Mouse (Mus musculus): ENCODE data around the gene Fto. TPM values are rescaled to one million over a fixed set of nuclear protein-coding genes. Genes with fewer than 3 reads are reported as not detected.

The Fto gene
- total and polyA plus RNA-seq, 2 experiments from 2014 or later: 41.1 to 50.6 TPM

DNA sequence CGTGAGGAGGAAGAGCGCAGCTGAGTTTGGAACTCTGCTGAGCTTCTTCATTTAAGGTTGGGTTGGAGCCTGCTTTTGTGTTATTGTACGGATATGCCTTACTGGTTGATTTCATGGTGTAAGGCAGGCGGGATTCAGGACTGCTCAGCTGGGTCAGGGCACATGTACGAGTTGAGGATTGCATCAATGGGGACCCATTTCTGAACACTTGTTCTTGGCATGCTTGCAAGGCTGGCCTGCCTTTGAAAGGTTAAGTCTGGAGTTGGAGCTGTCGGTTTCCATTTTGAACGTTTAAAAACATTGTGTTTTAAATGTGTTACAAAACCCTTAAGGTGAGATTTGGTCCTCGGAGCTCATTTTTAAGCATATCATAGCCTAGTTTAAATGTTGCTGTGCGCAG is 15.7 kb downstream of the Fto start:
- Histone ChIP-seq H3K27me3 (ENCODE audit: control insufficient read depth, insufficient read depth, low read length) (no peaks in the 10 kb centered on the region), H3K4me3 (ENCODE audit: low read depth, low read length) (no peak overlapping the region), H3K9ac (replicated peaks; ENCODE audit: low read depth, low read length) (no peak overlapping the region), H3K27ac (ENCODE audit: low read depth) (peak overlapping the region; percentile 71), H3K4me2 (ENCODE audit: low read depth, low read length) (no peak overlapping the region), H3K36me3 (replicated peaks; ENCODE audit: control insufficient read depth, insufficient read depth, low read length) (no peaks in the 10 kb centered on the region), H3K4me1 (ENCODE audit: control insufficient read depth, insufficient read depth) (peaks cover 42% of the 10 kb centered on the region), H3K9me3 (replicated peaks; ENCODE audit: control insufficient read depth, low read length) (no peaks in the 10 kb centered on the region)
- WGBS: 77% methylated on average over 9 of the region's 9 CpGs
- no peak for ATAC-seq (ENCODE audit: insufficient read depth, low read depth)
- TF ChIP-seq CTCF (IDR thresholded peaks at IDR 0.05; ENCODE audit: low read depth): no peak
- TF ChIP-seq EP300 (IDR thresholded peaks at IDR 0.05; ENCODE audit: low read depth): no peak
- no peak for DNase-seq (ENCODE audit: low spot score)

- no peaks in the 10 kb centered on the region for H3K27me3 ChIP-seq (ENCODE audit: control insufficient read depth, insufficient read depth, low read length)
- peaks cover 38% of the 10 kb centered on the region for H3K4me1 ChIP-seq (ENCODE audit: control insufficient read depth, insufficient read depth)
- no peaks in the 10 kb centered on the region for H3K36me3 ChIP-seq (replicated peaks; ENCODE audit: control insufficient read depth, insufficient read depth, low read length)
- no peak overlapping the region for H3K4me3 ChIP-seq (ENCODE audit: low read depth, low read length)
- H3K4me2 ChIP-seq (ENCODE audit: low read depth, low read length): no peak overlapping the region
- TF ChIP-seq CTCF (IDR thresholded peaks at IDR 0.05; ENCODE audit: low read depth) (no peak), EP300 (IDR thresholded peaks at IDR 0.05; ENCODE audit: low read depth) (no peak)
- 0 out of 2 replicates have a peak overlapping the region, but pooled peaks have one; percentile 31 for H3K9ac ChIP-seq (replicated peaks; ENCODE audit: low read depth, low read length)
- H3K27ac ChIP-seq (ENCODE audit: low read depth): peak overlapping the region; percentile 71
- H3K9me3 ChIP-seq (replicated peaks; ENCODE audit: control insufficient read depth, low read length): no peaks in the 10 kb centered on the region
- ATAC-seq (ENCODE audit: insufficient read depth, low read depth) (no peak), DNase-seq (ENCODE audit: low spot score) (no peak)
- WGBS: 31% methylated on average over 6 of the region's 6 CpGs
Observed at GRCm38 (mm10) chr8:91329461-91329850, 16.1 kb downstream of the Fto start.

DNA sequence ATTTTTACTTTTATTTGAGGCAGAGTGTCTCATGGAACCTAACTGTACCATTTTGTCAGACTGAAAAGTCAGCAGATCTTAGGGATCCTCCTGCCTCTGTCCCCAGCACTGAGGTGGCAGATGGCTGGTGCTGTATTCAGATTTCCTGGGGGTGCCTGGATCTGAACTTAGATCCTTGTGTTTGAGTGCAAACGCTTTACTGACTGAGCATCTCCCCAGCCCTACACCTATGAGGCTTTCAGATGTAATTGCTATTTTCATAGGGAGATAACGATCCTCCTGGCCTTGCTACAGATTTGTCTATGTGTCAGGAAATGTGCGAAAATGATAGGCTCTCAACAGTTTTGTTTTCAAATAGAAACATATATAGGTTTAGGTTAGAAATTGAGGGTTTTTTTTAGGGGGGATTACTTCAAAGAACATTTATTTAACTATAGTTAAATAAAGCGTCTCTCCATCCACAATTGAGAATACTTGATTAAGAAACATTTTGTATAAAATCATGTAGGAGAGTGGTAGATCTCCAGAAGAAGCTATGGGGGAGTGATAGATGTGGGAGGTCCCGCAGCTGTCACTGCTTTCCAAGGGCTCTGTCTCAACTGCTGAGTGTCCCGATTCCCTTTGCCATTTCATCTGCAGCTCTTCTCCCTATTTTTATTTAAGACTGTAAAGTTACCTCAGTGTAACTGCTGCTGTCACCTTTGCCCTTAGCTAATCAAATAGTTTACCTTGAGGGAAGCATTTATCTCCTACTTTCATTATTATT is 25.2 kb downstream of the Fto start:
- Histone ChIP-seq H3K36me3 (replicated peaks; ENCODE audit: control insufficient read depth, insufficient read depth, low read length) (no peaks in the 10 kb centered on the region), H3K4me1 (ENCODE audit: control insufficient read depth, insufficient read depth) (no peaks in the 10 kb centered on the region), H3K27ac (ENCODE audit: low read depth) (no peak overlapping the region), H3K9ac (replicated peaks; ENCODE audit: low read depth, low read length) (no peak overlapping the region), H3K27me3 (ENCODE audit: control insufficient read depth, insufficient read depth, low read length) (no peaks in the 10 kb centered on the region), H3K4me3 (ENCODE audit: low read depth, low read length) (no peak overlapping the region), H3K9me3 (replicated peaks; ENCODE audit: control insufficient read depth, low read length) (no peaks in the 10 kb centered on the region; the same call in 1 of the 2 replicates), H3K4me2 (ENCODE audit: low read depth, low read length) (no peak overlapping the region)
- no peak for DNase-seq (ENCODE audit: low spot score)
- ATAC-seq (ENCODE audit: insufficient read depth, low read depth): no peak
- TF ChIP-seq CTCF (IDR thresholded peaks at IDR 0.05; ENCODE audit: low read depth): no peak
- no peak for TF ChIP-seq EP300 (IDR thresholded peaks at IDR 0.05; ENCODE audit: low read depth)
- 85% methylated on average over 6 of the region's 6 CpGs for WGBS

- Histone ChIP-seq H3K4me2 (ENCODE audit: low read depth, low read length) (no peak overlapping the region), H3K27me3 (ENCODE audit: control insufficient read depth, insufficient read depth, low read length) (no peaks in the 10 kb centered on the region), H3K4me3 (ENCODE audit: low read depth, low read length) (no peak overlapping the region), H3K9me3 (replicated peaks; ENCODE audit: control insufficient read depth, low read length) (no peaks in the 10 kb centered on the region; the same call in 1 of the 2 replicates), H3K4me1 (ENCODE audit: control insufficient read depth, insufficient read depth) (no peaks in the 10 kb centered on the region), H3K27ac (ENCODE audit: low read depth) (no peak overlapping the region), H3K9ac (replicated peaks; ENCODE audit: low read depth, low read length) (no peak overlapping the region), H3K36me3 (replicated peaks; ENCODE audit: control insufficient read depth, insufficient read depth, low read length) (no peaks in the 10 kb centered on the region)
- TF ChIP-seq EP300 (IDR thresholded peaks at IDR 0.05; ENCODE audit: low read depth): no peak
- no peak for TF ChIP-seq CTCF (IDR thresholded peaks at IDR 0.05; ENCODE audit: low read depth)
- DNase-seq (ENCODE audit: low spot score) (no peak), ATAC-seq (ENCODE audit: insufficient read depth, low read depth) (no peak)
- WGBS: 87% methylated on average over 8 of the region's 8 CpGs
Observed at GRCm38 (mm10) chr8:91339651-91340050, 26.3 kb downstream of the Fto start.

- Histone ChIP-seq H3K4me2 (ENCODE audit: low read depth, low read length) (no peak overlapping the region), H3K4me1 (ENCODE audit: control insufficient read depth, insufficient read depth) (no peaks in the 10 kb centered on the region), H3K4me3 (ENCODE audit: low read depth, low read length) (no peak overlapping the region), H3K27ac (ENCODE audit: low read depth) (no peak overlapping the region), H3K9ac (replicated peaks; ENCODE audit: low read depth, low read length) (no peak overlapping the region), H3K36me3 (replicated peaks; ENCODE audit: control insufficient read depth, insufficient read depth, low read length) (no peaks in the 10 kb centered on the region), H3K27me3 (ENCODE audit: control insufficient read depth, insufficient read depth, low read length) (no peaks in the 10 kb centered on the region), H3K9me3 (replicated peaks; ENCODE audit: control insufficient read depth, low read length) (no peaks in the 10 kb centered on the region)
- ATAC-seq (ENCODE audit: insufficient read depth, low read depth): no peak
- DNase-seq (ENCODE audit: low spot score): no peak
- 34% methylated on average over 1 of the region's 1 CpGs for WGBS
- TF ChIP-seq CTCF (IDR thresholded peaks at IDR 0.05; ENCODE audit: low read depth) (no peak), EP300 (IDR thresholded peaks at IDR 0.05; ENCODE audit: low read depth) (no peak)
Observed at GRCm38 (mm10) chr8:91340746-91341145, 27.4 kb downstream of the Fto start.

DNA sequence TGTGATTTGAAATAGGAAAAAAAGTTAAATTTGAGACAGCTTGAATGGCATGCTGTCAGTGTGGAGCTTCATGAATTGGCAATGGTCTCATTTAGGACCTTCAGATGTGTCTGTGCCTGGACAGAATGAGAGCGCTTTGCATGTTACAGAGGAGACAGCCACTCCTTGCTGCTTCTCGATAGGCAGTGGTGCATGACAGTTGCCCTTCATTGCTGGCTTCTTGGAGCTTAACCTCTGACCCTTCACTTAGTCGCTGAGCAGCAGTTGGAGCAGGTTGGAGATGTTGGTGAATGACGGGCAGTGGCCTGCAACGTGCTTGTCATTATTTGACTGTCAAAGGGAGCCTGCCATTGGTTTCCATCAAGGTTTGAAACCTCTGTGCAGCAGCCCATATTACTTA is 28.9 kb downstream of the Fto start:
- no peak overlapping the region for H3K27ac ChIP-seq (ENCODE audit: low read depth)
- no peak overlapping the region for H3K4me2 ChIP-seq (ENCODE audit: low read depth, low read length)
- no peak for DNase-seq (ENCODE audit: low spot score)
- H3K9me3 ChIP-seq (replicated peaks; ENCODE audit: control insufficient read depth, low read length): no peaks in the 10 kb centered on the region
- no peak overlapping the region for H3K9ac ChIP-seq (replicated peaks; ENCODE audit: low read depth, low read length)
- no peak for TF ChIP-seq CTCF (IDR thresholded peaks at IDR 0.05; ENCODE audit: low read depth)
- no peak for TF ChIP-seq EP300 (IDR thresholded peaks at IDR 0.05; ENCODE audit: low read depth)
- H3K4me3 ChIP-seq (ENCODE audit: low read depth, low read length): no peak overlapping the region
- ATAC-seq (ENCODE audit: insufficient read depth, low read depth): no peak
- H3K27me3 ChIP-seq (ENCODE audit: control insufficient read depth, insufficient read depth, low read length): no peaks in the 10 kb centered on the region
- WGBS: 69% methylated on average over 5 of the region's 5 CpGs
- no peaks in the 10 kb centered on the region for H3K36me3 ChIP-seq (replicated peaks; ENCODE audit: control insufficient read depth, insufficient read depth, low read length)
- H3K4me1 ChIP-seq (ENCODE audit: control insufficient read depth, insufficient read depth): no peaks in the 10 kb centered on the region
